In genomic region chr8:81341191-81341590, GRCm38 (mm10) we compare ENCODE assay signal across 8 mouse cellular contexts. TPM values are rescaled to one million over a fixed set of nuclear protein-coding genes. Genes with fewer than 3 reads are reported as not detected.
DNase-seq lines count a peak whose midpoint lies in the region; ATAC-seq and TF ChIP-seq lines count a peak whose summit lies in the region.

No protein-coding gene starts in this region.

- DNase-seq in heart, postnatal 25 days (ENCODE audit: low spot score): no peak
- DNase-seq in adrenal gland, postnatal 4 days (ENCODE audit: low spot score in 2 of 2): no peak
- DNase-seq in spleen, adult 12 weeks (ENCODE audit: low spot score): no peak
- DNase-seq in adrenal gland, postnatal 14 days: no peak

- H3K4me3 ChIP-seq in heart, embryonic 11.5 days (ENCODE audit: low read depth, low read length): peak overlapping the region; percentile 65; the same call in 1 of the 2 replicates
- peak overlapping the region; percentile 60; the same call in 1 of the 2 replicates for H3K4me3 ChIP-seq in bone marrow macrophage, adult 2 months (ENCODE audit: insufficient read depth, low read length)
- H3K4me3 ChIP-seq in hindbrain, embryonic 15.5 days: peak overlapping the region; percentile 82

- intact Hi-C loops in heart, postnatal 25 days (cut with DNase I): loop anchor here (10.0 kb wide), 1 partner anchor 1504 kb away; no protein-coding TSS in a partner anchor

- H3K9me3 ChIP-seq in heart, embryonic 11.5 days (replicated peaks; ENCODE audit: control insufficient read depth, low read length): no peaks in the 10 kb centered on the region
- no peaks in the 10 kb centered on the region for H3K9me3 ChIP-seq in hindbrain, embryonic 15.5 days

- H3K27me3 ChIP-seq in heart, embryonic 11.5 days (ENCODE audit: control insufficient read depth, insufficient read depth, low read length): peaks cover 13% of the 10 kb centered on the region
- H3K27me3 ChIP-seq in hindbrain, embryonic 15.5 days: no peaks in the 10 kb centered on the region

- H3K36me3 ChIP-seq in heart, embryonic 11.5 days (ENCODE audit: control insufficient read depth, insufficient read depth, low read length): no peaks in the 10 kb centered on the region
- no peaks in the 10 kb centered on the region for H3K36me3 ChIP-seq in hindbrain, embryonic 15.5 days

- WGBS in heart, embryonic 11.5 days (ENCODE audit: insufficient replicate concordance): 45% methylated on average over 5 of the region's 5 CpGs
- WGBS in hindbrain, embryonic 15.5 days: 52% methylated on average over 5 of the region's 5 CpGs

- H3K4me2 ChIP-seq in heart, embryonic 11.5 days: peak overlapping the region; percentile 92
- peak overlapping the region; percentile 99 for H3K4me2 ChIP-seq in hindbrain, embryonic 15.5 days

- no peaks in the 10 kb centered on the region; the same call in 1 of the 2 replicates for H3K4me1 ChIP-seq in heart, embryonic 11.5 days (ENCODE audit: control insufficient read depth, insufficient read depth, low read length)
- peaks cover 7% of the 10 kb centered on the region for H3K4me1 ChIP-seq in bone marrow macrophage, adult 2 months (ENCODE audit: control insufficient read depth, insufficient read depth, low read length)
- peaks cover 16% of the 10 kb centered on the region for H3K4me1 ChIP-seq in hindbrain, embryonic 15.5 days (replicated peaks)

- no peak for ATAC-seq in heart, embryonic 11.5 days (replicated peaks; ENCODE audit: insufficient number of reproducible peaks, low FRiP score, low TSS enrichment)
- ATAC-seq in hindbrain, embryonic 15.5 days (ENCODE audit: low FRiP score, low read depth): 0 out of 2 replicates have a peak, but pooled peaks have one; percentile 7
- peak; percentile 4; the same call in 1 of the 2 replicates for ATAC-seq in megakaryocyte, adult 5-6 weeks (ENCODE audit: poor library complexity, severe bottlenecking)

- no peak for TF ChIP-seq CTCF in bone marrow macrophage, adult 2 months (IDR thresholded peaks at IDR 0.05; ENCODE audit: low read depth, low read length)

- H3K27ac ChIP-seq in heart, embryonic 11.5 days (ENCODE audit: low read depth, low read length): no peak overlapping the region
- H3K27ac ChIP-seq in bone marrow macrophage, adult 2 months (ENCODE audit: insufficient read depth, low read depth, low read length): no peak overlapping the region
- H3K27ac ChIP-seq in hindbrain, embryonic 15.5 days (replicated peaks): no peak overlapping the region

- no peak for TF ChIP-seq POLR2A in bone marrow macrophage, adult 2 months (IDR thresholded peaks at IDR 0.05; ENCODE audit: borderline replicate concordance, low read depth, low read length)

- no peak overlapping the region for H3K9ac ChIP-seq in heart, embryonic 11.5 days (ENCODE audit: low read depth, low read length)
- no peak overlapping the region for H3K9ac ChIP-seq in hindbrain, embryonic 15.5 days

RNA-seq across cellular contexts. Expression of gene Inpp4b, which starts 1.2 kb away (rescaled TPM):
- 7.6 and 8.0 TPM in 2 replicates for polyA plus RNA-seq in heart, embryonic 11.5 days (2014; fragmentation: Nextera tagmentation; extraction: Ambion mirVana)
- total RNA-seq in heart, postnatal 25 days (2021): 10 to 100 TPM; 74.5 to 77.8 TPM
- polyA plus RNA-seq in bone marrow macrophage, adult 2 months (2012; ENCODE audit: insufficient read depth, insufficient read length, missing spikeins): 5.5 and 7.7 TPM in 2 replicates
- 8.7 and 9.0 TPM in 2 replicates for polyA plus RNA-seq in hindbrain, embryonic 15.5 days (2015; fragmentation: Nextera tagmentation; extraction: Ambion mirVana)
- total RNA-seq in megakaryocyte, adult 5-6 weeks (2015): 4.1 and 6.3 TPM in 2 replicates
- total RNA-seq in megakaryocyte, adult 5-6 weeks (2017): 4.6 and 8.0 TPM in 2 replicates
- 10 to 100 TPM in 1 of 2 experiments, 1 to 10 TPM in 1; 9.8 to 10.8 TPM for total RNA-seq in adrenal gland, postnatal 4 days (2021)
- total RNA-seq in adrenal gland, postnatal 14 days (2021): 6.2 and 19.2 TPM in 2 replicates
